Mouse (Mus musculus) B cell, adult 62 days (primary cell): Measurements from ENCODE around the gene Bcl2l10. TPM values are rescaled to one million over a fixed set of nuclear protein-coding genes. Genes with fewer than 3 reads are reported as not detected.

ENCODE experiments used
- total RNA-seq: library from RNA; stranded (reverse); gene quantifications from 4 replicates; pipeline ENCODE4 v1.2.4, GENCODE M21; 2023

Gene Bcl2l10
- total RNA-seq, result not detected in 4 replicates

DNA sequence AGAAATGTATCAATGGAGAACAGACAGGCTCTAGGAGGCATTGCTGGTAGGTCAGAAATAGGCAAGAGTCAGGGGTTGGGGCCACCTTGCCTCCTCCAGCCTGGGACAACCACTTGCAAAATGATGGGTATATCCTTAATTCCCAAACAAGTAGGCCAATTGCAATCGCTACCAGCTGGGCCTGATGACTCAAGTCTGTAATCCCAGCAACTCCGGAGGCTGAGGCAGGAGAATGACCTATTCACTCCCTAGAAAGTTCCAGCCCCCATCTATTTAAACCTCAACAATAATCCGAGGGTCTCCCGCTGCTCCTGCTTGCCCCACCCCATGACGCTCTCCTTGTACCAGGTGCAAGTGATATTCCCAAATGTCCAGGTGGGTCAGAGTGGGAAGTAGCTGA is at the start of gene Bcl2l10:
Gene Bcl2l10 (plus strand): TSS at position 301 of the 400 bp plus-strand sequence.

DNA sequence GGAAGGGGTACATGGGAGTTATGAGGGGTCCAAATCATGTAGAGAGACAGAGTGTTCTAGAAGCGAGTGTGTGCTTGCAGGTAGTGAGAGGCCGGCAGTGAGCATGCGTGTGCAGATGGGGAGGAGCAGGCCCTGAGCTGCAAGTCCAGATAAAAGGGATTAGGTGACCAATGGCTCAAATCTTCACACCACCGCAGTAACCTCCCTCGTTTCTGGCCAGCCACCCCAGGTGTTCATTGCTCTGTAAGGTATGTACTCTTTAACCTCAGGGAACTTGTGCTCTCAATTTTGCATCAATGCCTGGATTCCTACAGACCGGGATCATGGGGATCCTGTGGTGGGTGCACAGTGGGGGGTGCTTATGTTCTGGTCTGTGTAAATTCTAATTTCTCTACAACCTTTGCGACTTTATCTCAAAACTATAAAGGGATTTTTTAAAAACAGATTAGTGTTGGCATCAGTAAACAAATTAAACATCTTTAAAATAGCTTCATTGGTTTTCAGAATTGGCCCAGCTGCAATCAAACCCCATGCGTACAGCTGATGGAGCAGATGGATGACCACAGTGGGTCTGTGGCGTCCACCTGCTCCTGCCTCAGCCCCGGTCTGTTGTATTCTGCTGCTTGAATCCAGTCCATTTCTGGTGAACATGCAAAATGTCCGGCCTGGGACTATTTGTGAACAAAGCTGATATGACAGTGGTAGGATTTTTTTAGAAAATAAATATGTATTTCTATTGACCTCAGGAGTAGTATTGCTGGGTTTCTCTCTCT is 41.2 kb upstream of the Bcl2l10 start, which contains the start of gene Gnb5:
Gene Gnb5 (plus strand): TSS at position 163 of the 773 bp plus-strand sequence.

Other genes starting within 250 kb of the Bcl2l10 start
- gene Myo5c, start 115.7 kb upstream of the Bcl2l10 start, total RNA-seq, result 0.43 to 0.73 TPM (median 0.55 TPM) in 4 replicates
- 1.5 to 1.6 TPM in 2 of 4 replicates, not detected in the others for gene Gnb5, start 41.5 kb upstream of the Bcl2l10 start, total RNA-seq
- 91.8 to 126 TPM (median 107 TPM) in 4 replicates for gene Mapk6, start 62.2 kb downstream of the Bcl2l10 start, total RNA-seq
- 16.2 to 19.9 TPM (median 18.1 TPM) in 4 replicates for gene Leo1, start 93.8 kb downstream of the Bcl2l10 start, total RNA-seq
- gene Tmod3, start 211.9 kb downstream of the Bcl2l10 start, total RNA-seq, result 192 to 215 TPM (median 202 TPM) in 4 replicates